Mouse (Mus musculus) midbrain, postnatal 0 days (tissue): ENCODE results near the gene Gm49380. TPM values are rescaled to one million over a fixed set of nuclear protein-coding genes. Genes with fewer than 3 reads are reported as not detected.
A peak's percentile ranks its signal among the peaks of the same experiment; 100 is the strongest.

Experiments used
- ATAC-seq: fragments of 200-750 bp; cut with Nextera tagmentation; 2 replicates; pipeline ENCODE4 v1.8.0; 2017; ENCODE audit warnings: moderate number of reproducible peaks, mild to moderate bottlenecking, moderate TSS enrichment, moderate library complexity; ENCODE audit not compliant: low FRiP score
- DNase-seq: peaks from one replicate; pipeline ENCODE4 v3.0.0-alpha.2; 2015; ENCODE audit warnings: low spot score
- H3K27ac ChIP-seq: fragments of 300-500 bp; sonication (generic); 2 replicates; pipeline ENCODE4 v1.5.1; 2014; ENCODE audit warnings: low read depth, mild to moderate bottlenecking, low read length, mixed read lengths
- H3K27me3 ChIP-seq: fragments of 300-500 bp; sonication (generic); 2 replicates; pipeline ENCODE4 v1.6.1; 2014; ENCODE audit warnings: low read length, control low read depth, mixed read lengths; ENCODE audit not compliant: insufficient read depth
- H3K36me3 ChIP-seq: fragments of 300-500 bp; sonication (generic); 2 replicates; pipeline ENCODE4 v1.6.1; 2014; ENCODE audit warnings: low read length, control low read depth, mixed read lengths; ENCODE audit not compliant: insufficient read depth
- H3K4me1 ChIP-seq: fragments of 300-500 bp; sonication (generic); 2 replicates; pipeline ENCODE4 v1.6.1; 2014; ENCODE audit warnings: mild to moderate bottlenecking, control low read depth, antibody characterized with exemption, low read length, mixed read lengths; ENCODE audit not compliant: insufficient read depth
- H3K4me2 ChIP-seq: fragments of 300-500 bp; sonication (generic); 2 replicates; pipeline ENCODE4 v1.6.1; 2014; ENCODE audit warnings: low read depth, mild to moderate bottlenecking, low read length, mixed read lengths; ENCODE audit not compliant: poor library complexity, severe bottlenecking
- H3K4me3 ChIP-seq: fragments of 300-500 bp; sonication (generic); 2 replicates; pipeline ENCODE4 v1.5.1; 2014; ENCODE audit warnings: low read depth, mild to moderate bottlenecking, low read length, moderate library complexity
- H3K9ac ChIP-seq: fragments of 300-500 bp; sonication (generic); replicated peaks from 2 replicates; pipeline ENCODE4 v1.6.1; 2014; ENCODE audit warnings: mild to moderate bottlenecking, low read length, moderate library complexity, mixed read lengths; ENCODE audit not compliant: poor library complexity, severe bottlenecking
- H3K9me3 ChIP-seq: fragments of 300-500 bp; sonication (generic); 2 replicates; pipeline ENCODE4 v1.6.1; 2016; ENCODE audit warnings: low read length, control low read depth
- CTCF ChIP-seq: IDR thresholded peaks from 2 replicates; pipeline ENCODE4 v1.5.1; 2016; ENCODE audit warnings: antibody characterized with exemption, mild to moderate bottlenecking
- WGBS: fragments of 180-500 bp; shearing (Covaris S2); extraction: QIAGEN DNeasy Blood & Tissue Kit; methylation state at CpG from one replicate; pipeline ENCODE4 v1.1.7; 2014; 5-methylcytosine and 5-hydroxymethylcytosine counted together
- polyA plus RNA-seq: library from polyadenylated mRNA; unstranded; fragments of >200 nt; fragmentation: Nextera tagmentation; extraction: Ambion mirVana; gene quantifications from 2 replicates; pipeline ENCODE4 v1.2.1, GENCODE M21; 2015
- total RNA-seq: library from RNA; depleted of rRNA; stranded (reverse); fragments of >200 nt; gene quantifications from 2 replicates; pipeline ENCODE4 v1.2.3, GENCODE M21; 2014

Gene Gm49380
- total and polyA plus RNA-seq, 2 experiments from 2014 or later, result 0.07 TPM; not detected in 1

DNA sequence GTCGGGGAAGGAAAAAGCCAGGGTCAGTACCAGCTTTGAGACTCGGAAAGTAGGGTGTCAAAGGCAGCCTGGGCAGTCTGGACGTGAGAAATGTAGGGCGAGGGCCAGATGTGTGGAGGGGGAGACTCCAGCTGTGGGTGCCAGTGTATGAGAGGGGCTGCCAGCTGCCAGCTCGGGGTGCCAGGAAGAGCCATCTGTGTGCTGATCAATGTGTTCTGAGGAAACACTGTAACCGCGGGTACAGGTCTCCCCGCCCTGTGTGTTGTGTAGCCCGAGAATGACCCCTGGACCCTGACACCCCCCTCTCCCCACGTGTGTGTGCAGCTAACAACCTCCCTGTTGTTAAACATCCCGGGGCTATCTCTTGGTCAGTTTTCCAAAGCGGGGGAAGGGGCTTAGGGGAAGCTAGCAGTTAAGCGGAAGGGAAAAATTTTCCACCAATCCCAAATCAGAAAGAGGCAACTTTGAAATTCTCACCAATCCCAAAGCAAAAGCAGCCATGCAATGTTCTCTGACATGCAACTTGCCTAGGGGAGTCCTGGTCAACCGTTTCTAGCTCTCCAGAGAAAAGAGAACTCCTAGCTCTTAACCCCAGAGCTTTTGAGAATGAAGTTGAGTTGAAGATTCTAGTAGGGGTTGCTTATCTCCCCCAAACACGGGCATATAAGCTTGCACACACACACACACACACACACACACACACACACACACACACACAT, 45.9 kb downstream of the Gm49380 start:
- no peak overlapping the region for H3K27ac ChIP-seq
- TF ChIP-seq CTCF, result no peak
- peak overlapping the region; percentile 55 for H3K4me3 ChIP-seq
- no peaks in the 10 kb centered on the region for H3K36me3 ChIP-seq
- DNase-seq, result peak; percentile 63
- H3K9ac ChIP-seq, result peak overlapping the region; percentile 61
- H3K9me3 ChIP-seq, result no peaks in the 10 kb centered on the region
- H3K27me3 ChIP-seq, result no peaks in the 10 kb centered on the region
- peak overlapping the region; percentile 91 for H3K4me2 ChIP-seq
- 6% methylated on average over 15 of the region's 15 CpGs for WGBS
- H3K4me1 ChIP-seq, result 0 out of 2 replicates have a peak, but pooled peaks cover 3% of the 10 kb centered on the region
- ATAC-seq, result peak; percentile 47

DNA sequence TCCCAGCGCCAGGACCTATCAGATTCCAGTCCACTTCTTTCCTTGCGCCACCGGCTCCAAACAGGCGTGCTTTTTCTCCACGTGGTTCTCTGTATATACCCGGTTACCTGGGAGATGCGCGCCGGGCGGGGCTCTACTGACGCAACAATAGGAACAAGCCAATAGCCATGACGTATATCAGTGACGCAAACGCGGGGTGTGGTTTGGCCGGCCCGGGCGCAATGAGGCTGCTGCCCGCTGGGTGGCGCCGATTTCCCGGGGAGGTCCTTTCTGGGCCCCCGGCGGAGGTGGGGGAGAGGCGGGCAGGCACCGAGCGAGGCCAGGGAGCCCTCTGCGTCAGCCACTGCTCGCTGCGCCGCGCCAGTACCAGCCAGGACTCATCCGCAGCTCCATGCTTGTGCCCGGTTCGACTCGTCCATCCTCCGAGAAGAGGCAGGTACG, 46.5 kb downstream of the Gm49380 start, which contains the start of gene Usp2:
Gene Usp2, plus strand, starts transcription at position 237 of the 441 bp plus-strand sequence.
- Histone ChIP-seq H3K36me3 (no peaks in the 10 kb centered on the region), H3K9me3 (no peaks in the 10 kb centered on the region), H3K27me3 (no peaks in the 10 kb centered on the region), H3K27ac (no peak within 1 kb of the TSS), H3K4me3 (peak within 1 kb of the TSS; percentile 55), H3K9ac (peak within 1 kb of the TSS; percentile 61), H3K4me1 (0 out of 2 replicates have a peak, but pooled peaks cover 3% of the 10 kb centered on the region), H3K4me2 (peak within 1 kb of the TSS; percentile 91)
- ATAC-seq (peak; percentile 99), DNase-seq (peak; percentile 99)
- TF ChIP-seq CTCF, result peak; percentile 92
- under 1% methylated on average over 38 of the region's 38 CpGs for WGBS

- 0 out of 2 replicates have a peak, but pooled peaks have one; percentile 30 for TF ChIP-seq CTCF
- H3K9ac ChIP-seq, result no peak overlapping the region
- no peak overlapping the region for H3K4me3 ChIP-seq
- ATAC-seq (no peak), DNase-seq (no peak)
- WGBS, result 45% methylated on average over 1 of the region's 1 CpGs
- no peak overlapping the region for H3K27ac ChIP-seq
- H3K36me3 ChIP-seq, result no peaks in the 10 kb centered on the region
- no peaks in the 10 kb centered on the region for H3K27me3 ChIP-seq
- 0 out of 2 replicates have a peak, but pooled peaks cover 3% of the 10 kb centered on the region for H3K4me1 ChIP-seq
- no peak overlapping the region for H3K4me2 ChIP-seq
- no peaks in the 10 kb centered on the region for H3K9me3 ChIP-seq
Observed at GRCm38 (mm10) chr9:44065177-44065576, 48.1 kb downstream of the Gm49380 start.

- DNase-seq, result no peak
Observed at GRCm38 (mm10) chr9:44058606-44059005, 54.7 kb downstream of the Gm49380 start.

DNA sequence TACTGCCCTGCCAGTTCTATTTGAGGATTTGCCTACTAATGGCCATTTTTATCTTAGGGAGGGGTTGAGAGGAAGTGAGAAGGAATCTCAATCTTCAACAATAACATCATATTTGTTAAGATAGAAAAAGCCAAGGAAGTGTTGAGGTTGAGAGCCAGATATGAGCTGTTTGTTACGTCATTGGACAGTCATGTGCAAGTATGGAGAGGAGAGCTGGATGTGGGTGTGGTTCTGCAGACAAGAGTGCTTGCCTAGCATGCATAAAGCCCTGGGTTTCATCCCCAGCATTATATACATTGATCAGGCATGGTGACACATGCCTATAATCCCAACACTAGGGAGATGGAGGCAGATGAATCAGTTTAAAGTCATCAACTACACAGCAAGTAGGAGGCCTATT, 59.4 kb downstream of the Gm49380 start:
- 78% methylated on average over 1 of the region's 1 CpGs for WGBS
- no peaks in the 10 kb centered on the region for H3K4me1 ChIP-seq
- H3K4me3 ChIP-seq, result no peak overlapping the region
- TF ChIP-seq CTCF, result no peak
- no peak for ATAC-seq
- no peaks in the 10 kb centered on the region for H3K36me3 ChIP-seq
- H3K4me2 ChIP-seq, result no peak overlapping the region
- no peak overlapping the region for H3K9ac ChIP-seq
- DNase-seq, result no peak
- no peak overlapping the region for H3K27ac ChIP-seq
- no peaks in the 10 kb centered on the region for H3K9me3 ChIP-seq
- no peaks in the 10 kb centered on the region for H3K27me3 ChIP-seq

More at GRCm38 (mm10) chr9:44058606-44059005, 54.7 kb downstream of the Gm49380 start:
- Histone ChIP-seq H3K4me3 (no peak overlapping the region), H3K4me2 (no peak overlapping the region), H3K27me3 (no peaks in the 10 kb centered on the region), H3K9me3 (no peaks in the 10 kb centered on the region), H3K27ac (no peak overlapping the region), H3K4me1 (no peaks in the 10 kb centered on the region), H3K9ac (no peak overlapping the region), H3K36me3 (no peaks in the 10 kb centered on the region)
- TF ChIP-seq CTCF, result no peak
- ATAC-seq, result no peak
- WGBS, result 88% methylated on average over 6 of the region's 6 CpGs

DNA sequence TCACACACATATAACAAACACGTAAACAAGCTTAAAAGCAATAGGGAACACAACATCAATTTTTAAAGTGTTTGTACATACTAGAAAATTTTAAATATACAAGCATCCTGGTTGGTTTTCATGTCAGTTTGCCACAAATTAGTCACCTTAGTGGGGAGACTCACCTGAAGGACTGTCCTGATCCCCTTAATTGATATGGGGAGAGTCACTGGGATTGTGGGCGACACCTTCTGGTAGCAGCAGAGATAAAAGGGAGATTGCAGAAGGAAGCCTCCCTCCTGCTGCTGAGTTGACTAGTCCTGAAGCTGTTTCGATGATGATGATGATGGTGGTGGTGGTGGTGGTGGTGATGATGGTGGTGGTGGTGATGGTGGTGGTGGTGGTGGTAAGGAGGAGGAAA, 60.4 kb downstream of the Gm49380 start:
- ATAC-seq (no peak), DNase-seq (no peak)
- peak; percentile 46 for TF ChIP-seq CTCF
- no peaks in the 10 kb centered on the region for H3K9me3 ChIP-seq
- H3K4me3 ChIP-seq, result no peak overlapping the region
- H3K9ac ChIP-seq, result no peak overlapping the region
- H3K36me3 ChIP-seq, result no peaks in the 10 kb centered on the region
- no peak overlapping the region for H3K4me2 ChIP-seq
- no peaks in the 10 kb centered on the region for H3K4me1 ChIP-seq
- no peaks in the 10 kb centered on the region for H3K27me3 ChIP-seq
- H3K27ac ChIP-seq, result no peak overlapping the region
- WGBS, result 62% methylated on average over 3 of the region's 3 CpGs
